Mouse (Mus musculus): ENCODE measurements at regions not wholly inside any gene's neighbourhood (a gene's known extent, or its start where the extent isn't known, plus 50 kb on each side); places are given as distances from the start of the nearest gene placed in this dataset.

DNA sequence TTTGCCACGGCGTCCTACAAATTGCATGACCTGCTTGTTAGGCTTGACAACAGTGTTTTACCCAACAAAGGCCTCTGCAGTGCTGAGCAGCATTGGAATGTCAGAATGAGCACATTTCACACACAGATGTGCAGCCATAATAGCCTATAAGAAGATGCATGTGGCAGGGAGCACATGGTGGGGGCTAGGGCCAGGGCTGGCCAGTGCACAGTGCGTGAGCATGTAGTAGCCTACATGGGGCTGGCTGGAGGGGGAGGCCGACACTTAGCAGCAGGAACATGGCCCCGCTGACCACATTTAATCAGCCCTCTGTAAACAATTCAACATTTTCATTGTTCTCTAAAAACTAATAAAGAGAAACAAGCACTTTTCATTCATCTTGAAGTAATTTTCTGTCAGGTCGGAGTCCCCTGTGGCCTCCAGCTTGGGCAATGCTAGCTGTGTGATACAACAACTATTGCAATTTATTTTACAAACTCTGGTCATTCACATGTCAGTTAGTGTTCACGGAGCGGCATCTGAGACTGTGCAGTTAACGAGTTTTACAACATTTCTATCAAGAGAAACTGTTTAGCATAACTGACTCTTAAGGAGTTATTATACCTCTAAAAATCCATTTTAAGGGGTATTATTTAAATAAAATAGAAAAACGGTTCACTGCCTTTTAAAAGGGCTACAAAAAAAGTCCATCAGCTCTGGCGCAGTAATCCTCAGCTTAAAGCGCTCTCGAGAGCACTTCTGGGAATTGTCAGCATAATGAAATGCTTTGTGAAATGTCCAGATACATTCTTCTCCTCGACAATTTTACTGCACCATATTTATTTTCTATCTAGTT is 246.6 kb upstream of the Nr2f1 start:
- H3K4me2 ChIP-seq (ENCODE audit: low read depth) = peak overlapping the region; percentile 41
- no peaks in the 10 kb centered on the region for H3K9me3 ChIP-seq (ENCODE audit: low read length)
- peak overlapping the region; percentile 8; the same call in 1 of the 2 replicates for H3K4me3 ChIP-seq (ENCODE audit: low read depth, low read length)
- WGBS = 10% methylated on average over 14 of the region's 14 CpGs
- peaks cover 10% of the 10 kb centered on the region; the same call in 1 of the 2 replicates for H3K4me1 ChIP-seq (ENCODE audit: insufficient read depth)
- peak; percentile 43; the same call in 1 of the 2 replicates for ATAC-seq
- H3K9ac ChIP-seq = no peak overlapping the region
- no peak overlapping the region for H3K27ac ChIP-seq (ENCODE audit: low read depth, low read length)
- H3K36me3 ChIP-seq (ENCODE audit: insufficient read depth) = no peaks in the 10 kb centered on the region
- peak; percentile 51 for DNase-seq
- no peaks in the 10 kb centered on the region for H3K27me3 ChIP-seq (ENCODE audit: insufficient read depth, low read length)
- no peak for TF ChIP-seq CTCF (IDR thresholded peaks at IDR 0.05; ENCODE audit: low read depth)

DNA sequence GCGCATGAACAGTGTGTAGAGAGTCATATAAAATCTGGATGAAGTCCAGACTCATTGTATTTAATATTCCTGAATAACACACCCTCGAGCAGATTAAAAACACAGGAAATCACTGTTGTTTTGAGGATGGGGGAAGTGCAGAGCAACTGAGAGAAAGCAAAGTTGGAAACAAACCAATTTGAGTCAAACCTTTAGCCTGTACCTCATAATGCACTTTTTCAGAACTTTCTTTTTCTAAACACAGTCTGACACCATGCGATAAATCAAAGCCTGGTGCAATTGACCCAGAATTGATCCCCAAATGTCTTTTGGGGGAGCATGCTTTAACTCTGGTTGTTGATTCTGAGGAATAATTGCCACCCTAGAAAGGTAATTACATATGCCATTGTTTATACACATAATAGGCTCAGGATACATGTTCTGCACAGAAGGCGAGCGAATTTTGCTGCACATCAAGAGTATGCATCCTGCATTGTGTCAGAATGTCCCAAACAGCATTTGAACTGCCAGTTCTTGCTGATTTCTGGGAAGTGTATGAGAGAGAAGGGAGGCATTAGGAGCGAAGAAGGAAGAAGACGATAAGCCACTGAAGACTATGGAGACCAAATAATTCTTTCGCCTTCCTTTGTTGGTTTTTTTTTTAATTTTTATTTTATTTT is 245.3 kb upstream of the Nr2f1 start:
- H3K9me3 ChIP-seq (ENCODE audit: low read length) = no peaks in the 10 kb centered on the region
- no peak overlapping the region for H3K27ac ChIP-seq (ENCODE audit: low read depth, low read length)
- ATAC-seq (no peak), DNase-seq (peak; percentile 22)
- 34% methylated on average over 8 of the region's 8 CpGs for WGBS
- H3K9ac ChIP-seq = no peak overlapping the region
- H3K4me1 ChIP-seq (ENCODE audit: insufficient read depth) = peaks cover 10% of the 10 kb centered on the region; the same call in 1 of the 2 replicates
- H3K4me2 ChIP-seq (ENCODE audit: low read depth) = no peak overlapping the region
- H3K27me3 ChIP-seq (ENCODE audit: insufficient read depth, low read length) = no peaks in the 10 kb centered on the region
- H3K36me3 ChIP-seq (ENCODE audit: insufficient read depth) = no peaks in the 10 kb centered on the region
- H3K4me3 ChIP-seq (ENCODE audit: low read depth, low read length) = no peak overlapping the region
- TF ChIP-seq CTCF (IDR thresholded peaks at IDR 0.05; ENCODE audit: low read depth) = no peak

DNA sequence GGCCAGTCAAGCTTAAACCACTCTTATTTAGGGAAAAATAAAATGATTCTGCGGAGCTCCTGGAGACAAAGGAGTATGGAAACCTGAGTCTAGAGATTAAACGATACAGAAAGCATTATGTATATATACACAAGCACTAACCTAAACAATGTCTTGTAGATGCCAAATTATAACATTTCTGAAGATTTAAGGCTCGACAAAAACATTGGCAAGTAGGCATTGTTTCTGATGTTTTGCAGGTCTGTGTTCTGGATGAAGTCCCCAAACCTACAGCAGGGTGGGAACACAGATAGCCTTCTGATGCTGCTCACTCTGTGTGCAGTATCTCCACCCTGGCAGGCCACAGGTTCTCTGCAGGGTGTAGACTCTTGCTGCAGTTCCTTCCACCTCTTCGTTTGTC is 228.9 kb upstream of the Nr2f1 start:
- Histone ChIP-seq H3K4me1 (ENCODE audit: insufficient read depth) (0 out of 2 replicates have a peak, but pooled peaks cover 6% of the 10 kb centered on the region), H3K27me3 (ENCODE audit: insufficient read depth, low read length) (no peaks in the 10 kb centered on the region), H3K4me3 (ENCODE audit: low read depth, low read length) (no peak overlapping the region), H3K9me3 (ENCODE audit: low read length) (no peaks in the 10 kb centered on the region), H3K36me3 (ENCODE audit: insufficient read depth) (no peaks in the 10 kb centered on the region), H3K9ac (no peak overlapping the region), H3K4me2 (ENCODE audit: low read depth) (no peak overlapping the region; the same call in 1 of the 2 replicates), H3K27ac (ENCODE audit: low read depth, low read length) (no peak overlapping the region)
- 33% methylated on average over 4 of the region's 4 CpGs for WGBS
- TF ChIP-seq CTCF (IDR thresholded peaks at IDR 0.05; ENCODE audit: low read depth) = no peak
- DNase-seq (no peak), ATAC-seq (no peak)

DNA sequence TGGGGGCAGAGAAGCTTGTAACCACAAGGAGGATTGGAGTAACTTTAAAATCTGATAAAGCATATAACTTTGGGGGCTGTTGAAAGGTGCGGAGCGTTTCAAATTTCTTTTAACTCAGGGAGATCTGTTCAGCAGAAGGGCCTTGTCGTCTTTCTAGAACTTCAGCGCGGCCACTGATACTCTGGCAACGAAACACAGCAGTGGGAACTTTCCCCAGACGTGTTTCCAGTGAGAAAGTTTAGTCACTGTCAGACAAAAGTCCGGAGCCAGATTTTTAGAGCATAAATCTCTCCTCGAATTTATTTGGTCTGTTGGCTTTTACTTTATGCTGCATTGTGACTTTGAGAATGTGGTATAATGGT is 228.5 kb upstream of the Nr2f1 start:
- Histone ChIP-seq H3K27ac (ENCODE audit: low read depth, low read length) (peak overlapping the region; percentile 67), H3K4me2 (ENCODE audit: low read depth) (peak overlapping the region; percentile 56), H3K36me3 (ENCODE audit: insufficient read depth) (no peaks in the 10 kb centered on the region), H3K4me3 (ENCODE audit: low read depth, low read length) (peak overlapping the region; percentile 32), H3K9ac (peak overlapping the region; percentile 41; the same call in 1 of the 2 replicates), H3K4me1 (ENCODE audit: insufficient read depth) (0 out of 2 replicates have a peak, but pooled peaks cover 6% of the 10 kb centered on the region), H3K27me3 (ENCODE audit: insufficient read depth, low read length) (no peaks in the 10 kb centered on the region), H3K9me3 (ENCODE audit: low read length) (no peaks in the 10 kb centered on the region)
- no peak for TF ChIP-seq CTCF (IDR thresholded peaks at IDR 0.05; ENCODE audit: low read depth)
- WGBS = 4% methylated on average over 9 of the region's 9 CpGs
- DNase-seq (no peak), ATAC-seq (0 out of 2 replicates have a peak, but pooled peaks have one; percentile 7)

DNA sequence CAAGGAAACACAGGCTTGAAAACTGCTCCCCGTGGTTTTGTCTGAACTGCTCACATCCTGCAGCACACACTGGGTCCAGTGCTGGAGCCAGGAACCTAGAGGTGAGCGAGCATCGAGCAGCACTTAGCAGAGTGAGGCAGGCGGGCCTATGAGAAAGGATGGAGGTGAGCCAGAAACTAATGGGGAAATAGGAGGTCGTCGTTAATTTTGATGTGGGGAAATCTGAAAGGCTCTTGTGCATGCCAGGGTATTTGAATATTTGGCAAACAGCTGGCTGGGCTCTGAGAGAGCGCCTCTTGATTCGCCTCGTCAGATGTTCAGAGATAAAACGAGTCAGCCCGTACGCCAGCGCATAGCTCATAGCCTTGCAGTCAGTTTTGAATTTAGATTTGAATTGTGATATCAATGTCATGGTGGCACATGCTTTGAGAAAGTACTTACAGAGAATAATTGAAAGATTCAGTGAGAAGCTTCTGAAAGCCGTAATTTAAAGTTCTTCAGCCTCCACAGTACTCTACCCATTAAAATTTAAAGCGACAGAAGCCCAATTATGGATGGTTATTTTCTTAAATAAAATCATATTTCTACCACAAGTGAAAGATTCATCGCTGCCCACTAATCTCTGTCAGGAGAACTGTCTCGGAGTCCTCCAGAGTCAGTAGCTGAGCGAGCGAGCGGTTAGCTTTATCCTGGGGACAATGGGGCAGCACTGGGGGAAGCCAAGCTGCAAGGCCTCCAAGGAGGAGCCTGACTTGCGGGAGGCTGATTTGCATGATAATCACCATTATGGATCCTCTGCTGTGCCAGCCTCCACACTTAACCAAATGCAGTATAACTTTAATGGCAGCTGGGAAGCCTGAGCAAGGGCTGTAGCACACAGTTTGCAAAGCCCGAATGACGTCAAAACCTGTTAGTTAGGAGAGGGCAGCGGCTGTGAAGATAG is 227.9 kb upstream of the Nr2f1 start:
- peak overlapping the region; percentile 41; the same call in 1 of the 2 replicates for H3K9ac ChIP-seq
- 0 out of 2 replicates have a peak, but pooled peaks cover 6% of the 10 kb centered on the region for H3K4me1 ChIP-seq (ENCODE audit: insufficient read depth)
- H3K4me3 ChIP-seq (ENCODE audit: low read depth, low read length) = peak overlapping the region; percentile 32
- peak overlapping the region; percentile 56 for H3K4me2 ChIP-seq (ENCODE audit: low read depth)
- no peaks in the 10 kb centered on the region for H3K9me3 ChIP-seq (ENCODE audit: low read length)
- 6% methylated on average over 24 of the region's 24 CpGs for WGBS
- TF ChIP-seq CTCF (IDR thresholded peaks at IDR 0.05; ENCODE audit: low read depth) = no peak
- H3K27me3 ChIP-seq (ENCODE audit: insufficient read depth, low read length) = no peaks in the 10 kb centered on the region
- DNase-seq (peak; percentile 79), ATAC-seq (peak; percentile 87)
- peak overlapping the region; percentile 67 for H3K27ac ChIP-seq (ENCODE audit: low read depth, low read length)
- H3K36me3 ChIP-seq (ENCODE audit: insufficient read depth) = no peaks in the 10 kb centered on the region

DNA sequence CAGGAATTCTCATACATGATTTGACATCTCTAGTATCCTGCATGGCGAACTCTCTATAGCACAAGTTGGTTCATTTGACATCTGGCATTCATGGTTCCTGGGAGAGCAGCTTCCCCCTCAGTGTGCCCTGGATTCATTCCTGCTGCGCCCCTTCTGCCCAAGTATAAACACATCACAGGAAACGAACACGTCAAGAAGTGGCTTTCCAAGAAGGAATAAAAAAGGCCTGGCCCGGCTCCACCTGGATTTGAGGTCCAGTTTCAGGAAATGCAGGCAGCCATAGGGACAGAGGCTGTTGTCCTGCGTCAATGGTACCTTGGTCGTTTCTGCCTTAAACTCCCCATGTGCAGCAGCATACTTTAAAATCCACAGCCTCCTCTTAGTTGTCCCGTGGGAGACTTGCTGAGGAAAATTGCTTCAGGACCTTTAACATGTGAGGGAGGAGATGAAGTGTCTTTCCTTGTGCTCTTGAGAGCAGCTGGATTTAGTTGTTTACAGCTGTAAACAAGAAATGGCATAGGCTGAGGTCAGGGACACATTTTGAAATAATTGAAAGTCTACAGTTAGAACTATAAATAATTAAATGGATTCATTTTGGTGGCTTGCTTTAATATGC is 226.9 kb upstream of the Nr2f1 start:
- Histone ChIP-seq H3K4me3 (ENCODE audit: low read depth, low read length) (no peak overlapping the region; the same call in 1 of the 2 replicates), H3K9me3 (ENCODE audit: low read length) (no peaks in the 10 kb centered on the region), H3K4me1 (ENCODE audit: insufficient read depth) (0 out of 2 replicates have a peak, but pooled peaks cover 6% of the 10 kb centered on the region), H3K36me3 (ENCODE audit: insufficient read depth) (no peaks in the 10 kb centered on the region), H3K27ac (ENCODE audit: low read depth, low read length) (no peak overlapping the region; the same call in 1 of the 2 replicates), H3K4me2 (ENCODE audit: low read depth) (peak overlapping the region; percentile 56), H3K9ac (no peak overlapping the region), H3K27me3 (ENCODE audit: insufficient read depth, low read length) (no peaks in the 10 kb centered on the region)
- WGBS = 21% methylated on average over 8 of the region's 8 CpGs
- ATAC-seq (no peak), DNase-seq (no peak)
- no peak for TF ChIP-seq CTCF (IDR thresholded peaks at IDR 0.05; ENCODE audit: low read depth)

Measured in forebrain, postnatal 0 days (tissue).